Mouse (Mus musculus) limb, embryonic 11.5 days (tissue): ENCODE data around the gene Trabd. TPM values are rescaled to one million over a fixed set of nuclear protein-coding genes. Genes with fewer than 3 reads are reported as not detected.
A peak's percentile ranks its signal among the peaks of the same experiment; 100 is the strongest.

Experiments
- ATAC-seq: fragments of 200-750 bp; cut with Nextera tagmentation; 2 replicates; pipeline ENCODE4 v1.8.0; 2017; ENCODE audit warnings: low read depth; ENCODE audit not compliant: insufficient number of reproducible peaks, low FRiP score, low TSS enrichment
- DNase-seq: peaks from one replicate; pipeline ENCODE4 v3.0.0-alpha.2; 2015; ENCODE audit warnings: low spot score
- H3K27ac ChIP-seq: fragments of 300-500 bp; sonication (generic); replicated peaks from 2 replicates; pipeline ENCODE4 v1.5.1; 2014; ENCODE audit warnings: low read depth, mild to moderate bottlenecking, low read length
- H3K27me3 ChIP-seq: fragments of 300-500 bp; sonication (generic); 2 replicates; pipeline ENCODE4 v1.6.1; 2014; ENCODE audit warnings: mild to moderate bottlenecking, low read length, mixed read lengths; ENCODE audit not compliant: control insufficient read depth, insufficient read depth
- H3K36me3 ChIP-seq: fragments of 300-500 bp; sonication (generic); 2 replicates; pipeline ENCODE4 v1.6.1; 2014; ENCODE audit warnings: mild to moderate bottlenecking, low read length, moderate library complexity, mixed read lengths; ENCODE audit not compliant: control insufficient read depth, insufficient read depth
- H3K4me1 ChIP-seq: fragments of 300-500 bp; sonication (generic); 2 replicates; pipeline ENCODE4 v1.6.1; 2014; ENCODE audit warnings: low read length, mixed read lengths; ENCODE audit not compliant: control insufficient read depth, insufficient read depth
- H3K4me2 ChIP-seq: fragments of 300-500 bp; sonication (generic); 2 replicates; pipeline ENCODE4 v1.6.1; 2014; ENCODE audit warnings: low read depth, mild to moderate bottlenecking, moderate library complexity; ENCODE audit not compliant: severe bottlenecking
- H3K4me3 ChIP-seq: fragments of 300-500 bp; sonication (generic); 2 replicates; pipeline ENCODE4 v1.5.1; 2014; ENCODE audit warnings: low read depth, low read length
- H3K9ac ChIP-seq: fragments of 300-500 bp; sonication (generic); 2 replicates; pipeline ENCODE4 v1.6.1; 2014; ENCODE audit warnings: mild to moderate bottlenecking, low read length
- H3K9me3 ChIP-seq: fragments of 300-500 bp; sonication (generic); 2 replicates; pipeline ENCODE4 v1.6.1; 2016; ENCODE audit warnings: low read length; ENCODE audit not compliant: control insufficient read depth
- WGBS: fragments of 180-500 bp; shearing (Covaris S2); extraction: QIAGEN DNeasy Blood & Tissue Kit; methylation state at CpG from one replicate; pipeline ENCODE4 v1.1.7; 2014; 5-methylcytosine and 5-hydroxymethylcytosine counted together
- polyA plus RNA-seq: library from polyadenylated mRNA; unstranded; fragments of >200 nt; fragmentation: Nextera tagmentation; extraction: Ambion mirVana; gene quantifications from 2 replicates; pipeline ENCODE4 v1.2.1, GENCODE M21; 2014

Trabd gene
- polyA plus RNA-seq, 1 experiment from 2014 or later, result 49.0 TPM

DNA sequence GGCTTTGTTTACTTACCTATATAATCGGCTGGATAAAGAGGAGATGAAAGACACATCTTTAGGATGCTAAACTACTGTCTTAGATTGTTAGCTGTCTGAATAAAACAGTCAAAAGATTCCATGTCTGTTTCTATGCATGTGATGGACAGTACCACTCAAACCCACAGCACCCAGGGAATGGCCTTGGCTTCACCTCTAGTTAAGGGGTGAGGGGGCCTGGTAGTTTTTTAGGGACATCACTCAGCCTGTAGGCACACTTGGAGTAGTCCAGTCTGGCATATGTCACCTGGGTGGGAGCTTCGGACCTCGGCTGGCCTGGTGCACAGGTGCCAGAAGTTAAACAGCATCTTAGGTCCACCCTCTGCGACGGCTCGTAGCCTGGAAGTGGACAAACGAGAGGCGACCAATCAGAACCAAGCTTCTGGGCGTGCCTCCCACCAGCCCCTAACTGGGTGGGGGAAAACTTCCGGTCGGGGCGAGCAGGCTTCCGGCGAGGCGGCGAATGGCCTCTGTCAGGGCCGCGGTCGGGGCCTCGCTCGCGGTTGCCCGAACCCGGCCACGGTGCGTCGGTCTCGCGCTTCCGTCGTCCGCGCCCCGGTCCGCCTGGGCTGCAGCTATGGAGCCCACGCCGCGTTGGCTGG, 13.8 kb downstream of the Trabd start, which contains the start of gene Selenoo:
Gene Selenoo, plus strand, starts transcription at position 478 of the 641 bp plus-strand sequence.
- Histone ChIP-seq H3K4me1 (peaks cover 9% of the 10 kb centered on the region; the same call in 1 of the 2 replicates), H3K4me2 (peak within 1 kb of the TSS; percentile 64), H3K27me3 (no peaks in the 10 kb centered on the region), H3K9me3 (no peaks in the 10 kb centered on the region), H3K4me3 (peak within 1 kb of the TSS; percentile 74), H3K36me3 (peaks cover 6% of the 10 kb centered on the region), H3K9ac (peak within 1 kb of the TSS; percentile 78), H3K27ac (no peak within 1 kb of the TSS)
- peak; percentile 86 for ATAC-seq
- WGBS, result 2% methylated on average over 38 of the region's 38 CpGs
- DNase-seq, result peak; percentile 91

DNA sequence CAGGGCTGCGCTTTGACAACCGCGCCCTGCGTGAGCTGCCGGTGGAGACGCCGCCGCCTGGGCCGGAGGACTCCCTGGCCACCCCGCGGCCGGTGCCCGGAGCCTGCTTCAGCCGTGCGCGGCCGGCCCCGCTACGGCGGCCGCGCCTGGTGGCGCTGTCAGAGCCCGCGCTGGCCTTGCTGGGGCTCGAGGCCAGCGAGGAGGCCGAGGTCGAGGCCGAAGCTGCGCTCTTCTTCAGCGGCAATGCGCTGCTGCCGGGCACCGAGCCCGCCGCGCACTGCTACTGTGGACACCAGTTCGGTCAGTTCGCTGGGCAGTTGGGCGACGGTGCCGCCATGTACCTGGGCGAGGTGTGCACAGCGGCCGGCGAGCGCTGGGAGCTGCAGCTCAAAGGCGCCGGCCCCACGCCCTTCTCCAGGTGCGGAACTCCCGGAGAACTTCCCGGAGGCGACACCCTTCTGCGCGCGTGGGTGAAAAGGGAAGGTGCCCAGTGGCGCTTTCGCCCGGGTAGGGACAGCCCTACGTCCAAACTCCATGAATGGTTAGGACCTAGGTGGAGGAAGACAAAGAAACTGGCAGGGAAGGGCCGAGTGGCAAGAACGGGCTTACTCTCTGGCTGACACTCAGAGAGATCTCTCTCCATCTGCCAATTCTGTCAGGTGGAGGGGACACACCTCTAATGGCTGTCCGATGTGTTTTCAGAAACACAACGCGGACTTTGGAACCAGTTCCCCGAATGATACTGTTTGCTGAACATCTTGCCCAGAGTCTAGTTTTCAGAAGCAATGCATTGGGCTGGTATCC, 14.5 kb downstream of the Trabd start:
- peaks cover 12% of the 10 kb centered on the region for H3K36me3 ChIP-seq
- peak overlapping the region; percentile 74 for H3K4me3 ChIP-seq
- peak overlapping the region; percentile 64 for H3K4me2 ChIP-seq
- WGBS, result 3% methylated on average over 68 of the region's 68 CpGs
- H3K27ac ChIP-seq, result no peak overlapping the region
- ATAC-seq (peak; percentile 27; the same call in 1 of the 2 replicates), DNase-seq (no peak)
- H3K9ac ChIP-seq, result peak overlapping the region; percentile 78
- H3K27me3 ChIP-seq, result no peaks in the 10 kb centered on the region
- H3K4me1 ChIP-seq, result peaks cover 9% of the 10 kb centered on the region; the same call in 1 of the 2 replicates
- no peaks in the 10 kb centered on the region for H3K9me3 ChIP-seq

DNA sequence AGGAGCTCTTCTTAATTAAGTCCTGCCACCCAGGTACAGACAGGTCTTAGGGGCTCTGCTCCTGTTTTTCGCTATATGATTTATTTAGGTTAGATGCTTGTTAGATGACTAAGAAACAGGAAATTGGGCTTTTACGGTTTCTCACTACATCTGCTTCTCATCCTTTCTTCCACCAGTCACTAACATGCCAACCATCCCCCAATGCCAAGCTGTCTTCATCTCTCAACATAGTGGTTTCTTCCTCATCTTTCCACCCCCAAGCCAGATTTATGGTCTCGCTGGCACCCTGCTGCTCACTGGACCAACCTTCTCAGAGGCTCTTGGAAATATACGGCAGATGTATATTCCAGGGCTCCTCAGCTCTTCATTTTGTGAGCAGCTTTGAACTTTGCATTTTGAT, 15.7 kb downstream of the Trabd start:
- no peak overlapping the region for H3K4me3 ChIP-seq

DNA sequence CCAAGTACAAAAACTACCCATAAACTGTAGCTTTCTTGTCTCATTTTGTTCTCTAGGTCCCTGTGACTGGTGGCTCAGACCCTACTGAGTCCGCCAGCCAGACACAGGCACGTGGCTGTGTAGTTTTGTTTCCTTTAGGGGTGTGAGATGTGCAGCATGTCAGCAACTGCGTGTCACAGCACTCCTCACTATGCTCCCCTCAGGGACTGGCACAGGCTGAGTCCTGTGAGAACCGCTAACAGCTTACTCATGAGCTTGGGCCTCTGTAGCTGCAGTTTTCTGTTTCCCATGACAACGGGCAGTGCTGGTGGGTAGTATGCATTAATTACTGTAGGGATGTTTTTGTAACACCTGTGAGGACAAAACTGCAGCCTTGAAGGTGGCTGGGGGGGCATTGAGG, 17.3 kb downstream of the Trabd start:
- no peak for DNase-seq
- Histone ChIP-seq H3K4me3 (no peak overlapping the region), H3K27ac (no peak overlapping the region), H3K4me2 (no peak overlapping the region), H3K9me3 (no peaks in the 10 kb centered on the region), H3K36me3 (peaks cover 16% of the 10 kb centered on the region; the same call in 1 of the 2 replicates), H3K9ac (no peak overlapping the region), H3K27me3 (no peaks in the 10 kb centered on the region), H3K4me1 (peaks cover 9% of the 10 kb centered on the region; the same call in 1 of the 2 replicates)
- ATAC-seq, result no peak
- WGBS, result 82% methylated on average over 5 of the region's 5 CpGs

More for the DNA sequence above, 15.7 kb downstream of the Trabd start:
- H3K9me3 ChIP-seq, result no peaks in the 10 kb centered on the region
- H3K4me2 ChIP-seq, result no peak overlapping the region
- H3K4me1 ChIP-seq, result peaks cover 9% of the 10 kb centered on the region; the same call in 1 of the 2 replicates
- H3K9ac ChIP-seq, result no peak overlapping the region
- DNase-seq, result no peak
- 54% methylated on average over 4 of the region's 4 CpGs for WGBS
- H3K36me3 ChIP-seq, result peaks cover 17% of the 10 kb centered on the region
- no peaks in the 10 kb centered on the region for H3K27me3 ChIP-seq
- no peak overlapping the region for H3K27ac ChIP-seq
- ATAC-seq, result no peak

DNA sequence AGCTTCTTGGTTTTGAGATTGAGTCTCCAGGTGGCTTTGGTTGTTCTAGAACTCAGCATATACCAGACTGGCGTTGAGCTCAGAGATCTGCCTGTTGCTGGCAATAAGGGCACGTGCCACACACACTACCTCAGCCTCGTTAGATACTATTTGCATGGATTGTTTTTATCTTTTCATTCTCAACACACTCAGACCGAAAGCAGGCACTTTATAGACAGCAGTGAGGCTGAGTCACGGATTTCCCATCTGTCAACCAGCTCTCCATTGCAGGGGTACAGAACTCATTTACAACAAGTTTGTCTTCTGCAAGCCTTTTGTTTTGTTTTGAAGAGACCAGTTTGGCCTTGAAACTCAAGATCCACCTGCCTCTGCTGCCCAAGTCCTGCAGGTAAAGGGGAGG, 22.5 kb downstream of the Trabd start:
- H3K4me1 ChIP-seq, result no peaks in the 10 kb centered on the region
- DNase-seq (no peak), ATAC-seq (no peak)
- no peak overlapping the region for H3K27ac ChIP-seq
- no peak overlapping the region for H3K4me3 ChIP-seq
- no peak overlapping the region for H3K4me2 ChIP-seq
- peaks cover 41% of the 10 kb centered on the region for H3K36me3 ChIP-seq
- WGBS, result 87% methylated on average over 5 of the region's 5 CpGs
- H3K9me3 ChIP-seq, result no peaks in the 10 kb centered on the region
- H3K27me3 ChIP-seq, result no peaks in the 10 kb centered on the region
- H3K9ac ChIP-seq, result no peak overlapping the region

DNA sequence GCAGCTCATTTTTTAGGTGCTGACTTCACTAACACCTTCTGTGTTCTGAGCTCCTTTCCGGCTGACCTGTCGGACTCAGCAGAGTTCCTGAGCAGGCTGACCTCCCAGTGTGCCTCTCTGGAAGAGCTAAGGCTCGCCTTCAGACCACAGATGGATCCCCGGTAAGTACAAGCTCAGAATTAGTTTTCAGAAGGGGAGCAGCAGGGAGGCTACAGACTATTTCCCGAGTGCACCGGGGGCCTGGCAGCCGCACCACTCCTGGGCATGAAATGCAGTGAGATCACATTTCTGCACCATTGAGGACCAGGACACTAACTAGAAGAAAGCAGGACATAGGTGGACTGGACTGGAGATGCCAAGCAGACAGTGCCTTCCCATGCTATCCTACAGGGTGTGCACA, 23.7 kb downstream of the Trabd start:
- Histone ChIP-seq H3K4me3 (no peak overlapping the region), H3K4me1 (no peaks in the 10 kb centered on the region), H3K9ac (no peak overlapping the region), H3K27me3 (no peaks in the 10 kb centered on the region), H3K27ac (no peak overlapping the region), H3K9me3 (no peaks in the 10 kb centered on the region), H3K36me3 (peaks cover 45% of the 10 kb centered on the region), H3K4me2 (no peak overlapping the region)
- ATAC-seq (no peak), DNase-seq (no peak)
- WGBS, result 89% methylated on average over 7 of the region's 7 CpGs

DNA sequence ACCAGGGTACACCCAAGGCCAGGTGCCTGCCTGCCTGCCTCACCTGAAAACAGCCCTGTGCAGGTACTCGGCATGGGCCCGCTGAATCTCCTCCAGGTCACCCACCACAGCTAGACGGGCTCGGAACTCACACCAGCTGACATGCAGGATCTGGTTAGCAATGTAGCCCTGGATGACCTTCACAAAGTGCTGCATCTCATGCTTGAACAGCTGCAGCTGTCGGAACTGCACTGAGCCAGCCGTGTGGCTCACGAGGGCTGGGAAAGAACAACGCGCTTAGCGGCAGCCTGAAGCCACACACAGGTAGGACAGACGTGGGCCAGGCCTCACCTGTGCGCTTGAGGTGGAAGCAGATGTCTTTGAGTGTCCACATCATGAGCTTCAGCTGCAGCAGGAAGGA, 25.9 kb downstream of the Trabd start:
- 91% methylated on average over 12 of the region's 12 CpGs for WGBS
- no peaks in the 10 kb centered on the region for H3K4me1 ChIP-seq
- DNase-seq, result no peak
- no peak overlapping the region for H3K27ac ChIP-seq
- no peaks in the 10 kb centered on the region for H3K9me3 ChIP-seq
- no peak overlapping the region for H3K9ac ChIP-seq
- no peak overlapping the region for H3K4me2 ChIP-seq
- ATAC-seq, result no peak
- no peak overlapping the region for H3K4me3 ChIP-seq
- no peaks in the 10 kb centered on the region for H3K27me3 ChIP-seq
- H3K36me3 ChIP-seq, result peaks cover 46% of the 10 kb centered on the region

DNA sequence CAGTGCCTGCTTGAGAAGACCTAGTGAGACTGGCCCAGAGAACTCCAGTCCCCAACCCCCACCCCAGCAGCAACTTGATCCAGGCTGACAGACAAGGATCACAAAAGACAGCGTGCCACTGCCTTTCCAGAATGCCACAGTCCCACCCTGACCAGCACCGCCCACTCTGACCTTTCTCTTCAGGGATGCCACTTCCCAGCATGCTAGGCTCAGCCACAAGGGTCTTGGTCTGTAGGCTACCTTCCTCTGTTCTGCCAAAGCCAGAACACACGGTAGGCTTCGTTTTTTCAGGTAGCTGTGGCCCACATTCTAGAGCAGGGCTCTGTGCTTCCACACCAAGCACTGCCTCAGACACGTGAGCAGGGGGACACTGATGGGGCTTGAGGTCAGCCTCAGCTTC, 27.7 kb downstream of the Trabd start:
- no peak for DNase-seq
- H3K9ac ChIP-seq, result no peak overlapping the region
- H3K36me3 ChIP-seq, result peaks cover 49% of the 10 kb centered on the region
- H3K4me2 ChIP-seq, result no peak overlapping the region
- no peak overlapping the region for H3K4me3 ChIP-seq
- WGBS, result 86% methylated on average over 5 of the region's 5 CpGs
- H3K27ac ChIP-seq, result no peak overlapping the region
- no peak for ATAC-seq
- no peaks in the 10 kb centered on the region for H3K4me1 ChIP-seq
- H3K9me3 ChIP-seq, result no peaks in the 10 kb centered on the region
- H3K27me3 ChIP-seq, result no peaks in the 10 kb centered on the region
